Mouse (Mus musculus) lung, embryonic 15.5 days (tissue): ENCODE measurements around the gene Ascc3. TPM values are rescaled to one million over a fixed set of nuclear protein-coding genes. Genes with fewer than 3 reads are reported as not detected.

Source experiments
- ATAC-seq: fragments of 200-750 bp; cut with Nextera tagmentation; 2 replicates; pipeline ENCODE4 v1.8.0; 2017; ENCODE audit warnings: moderate number of reproducible peaks, borderline replicate concordance; ENCODE audit not compliant: low FRiP score, low TSS enrichment; ENCODE audit errors: extremely low read depth
- H3K27ac ChIP-seq: fragments of 300-500 bp; sonication (generic); 2 replicates; pipeline ENCODE4 v1.5.1; 2015; ENCODE audit warnings: moderate library complexity, mild to moderate bottlenecking, inconsistent platforms
- H3K27me3 ChIP-seq: fragments of 300-500 bp; sonication (generic); 2 replicates; pipeline ENCODE4 v1.6.1; 2015; ENCODE audit warnings: inconsistent platforms
- H3K36me3 ChIP-seq: fragments of 300-500 bp; sonication (generic); 2 replicates; pipeline ENCODE4 v1.6.1; 2015; ENCODE audit warnings: inconsistent platforms
- H3K4me1 ChIP-seq: fragments of 300-500 bp; sonication (generic); 2 replicates; pipeline ENCODE4 v1.6.1; 2015; ENCODE audit warnings: inconsistent platforms
- H3K4me2 ChIP-seq: fragments of 300-500 bp; sonication (generic); 2 replicates; pipeline ENCODE4 v1.6.1; 2015; ENCODE audit warnings: inconsistent platforms, mild to moderate bottlenecking, moderate library complexity
- H3K4me3 ChIP-seq: fragments of 300-500 bp; sonication (generic); 2 replicates; pipeline ENCODE4 v1.5.1; 2015; ENCODE audit warnings: mild to moderate bottlenecking, inconsistent platforms
- H3K9ac ChIP-seq: fragments of 300-500 bp; sonication (generic); 2 replicates; pipeline ENCODE4 v1.6.1; 2015; ENCODE audit warnings: inconsistent platforms
- H3K9me3 ChIP-seq: fragments of 300-500 bp; sonication (generic); 2 replicates; pipeline ENCODE4 v1.6.1; 2016; ENCODE audit warnings: inconsistent platforms
- WGBS: fragments of 180-500 bp; shearing (Covaris S2); methylation state at CpG from one replicate; pipeline ENCODE4 v1.1.7; 2015; 5-methylcytosine and 5-hydroxymethylcytosine counted together
- polyA plus RNA-seq: library from polyadenylated mRNA; unstranded; fragments of >200 nt; fragmentation: Nextera tagmentation; extraction: Ambion mirVana; gene quantifications from 2 replicates; pipeline ENCODE4 v1.2.1, GENCODE M21; 2015

Gene Ascc3
- 19.1 and 21.5 TPM in 2 replicates for polyA plus RNA-seq

GRCm38 (mm10) chr10:50592355-50593293 lies at the start of gene Ascc3:
Ascc3 (plus strand) TSS chr10:50592669.
- WGBS = under 1% methylated on average over 76 of the region's 79 CpGs
- Histone ChIP-seq H3K4me1 (0 out of 2 replicates have a peak, but pooled peaks cover 4% of the 10 kb centered on the region), H3K9me3 (no peaks in the 10 kb centered on the region), H3K4me2 (peak within 1 kb of the TSS; percentile 63), H3K4me3 (peak within 1 kb of the TSS; percentile 88), H3K36me3 (no peaks in the 10 kb centered on the region), H3K27me3 (no peaks in the 10 kb centered on the region), H3K27ac (peak within 1 kb of the TSS; percentile 93), H3K9ac (peak within 1 kb of the TSS; percentile 78)
- peak; percentile 99 for ATAC-seq

- Histone ChIP-seq H3K4me1 (no peaks in the 10 kb centered on the region), H3K27ac (no peak overlapping the region), H3K4me3 (no peak overlapping the region), H3K9me3 (no peaks in the 10 kb centered on the region), H3K9ac (no peak overlapping the region), H3K4me2 (no peak overlapping the region), H3K36me3 (no peaks in the 10 kb centered on the region), H3K27me3 (no peaks in the 10 kb centered on the region)
- WGBS = 35% methylated on average over 1 of the region's 1 CpGs
- ATAC-seq = no peak
These were observed 7.7 kb upstream of the Ascc3 start for GRCm38 (mm10) chr10:50584721-50585120.

- WGBS = 77% methylated on average over 1 of the region's 1 CpGs
- H3K9ac ChIP-seq = no peak overlapping the region
- no peak for ATAC-seq
- H3K27ac ChIP-seq = no peak overlapping the region
- H3K27me3 ChIP-seq = no peaks in the 10 kb centered on the region
- H3K4me2 ChIP-seq = no peak overlapping the region
- H3K4me1 ChIP-seq = no peaks in the 10 kb centered on the region
- no peak overlapping the region for H3K4me3 ChIP-seq
- no peaks in the 10 kb centered on the region for H3K9me3 ChIP-seq
- H3K36me3 ChIP-seq = no peaks in the 10 kb centered on the region
These were observed 5.9 kb upstream of the Ascc3 start for GRCm38 (mm10) chr10:50586556-50586955.

- 69% methylated on average over 12 of the region's 12 CpGs for WGBS
- H3K9ac ChIP-seq = peak overlapping the region; percentile 78
- no peak for ATAC-seq
- H3K27ac ChIP-seq = no peak overlapping the region
- H3K4me1 ChIP-seq = 0 out of 2 replicates have a peak, but pooled peaks cover 4% of the 10 kb centered on the region
- H3K4me3 ChIP-seq = peak overlapping the region; percentile 88
- no peaks in the 10 kb centered on the region for H3K36me3 ChIP-seq
- H3K9me3 ChIP-seq = no peaks in the 10 kb centered on the region
- peak overlapping the region; percentile 63 for H3K4me2 ChIP-seq
- H3K27me3 ChIP-seq = no peaks in the 10 kb centered on the region
These were observed 902 bp downstream of the Ascc3 start for GRCm38 (mm10) chr10:50593371-50593770.

GRCm38 (mm10) chr10:50595340-50595739 lies 2.9 kb downstream of the Ascc3 start:
- ATAC-seq = no peak
- no peak overlapping the region for H3K4me3 ChIP-seq
- no peaks in the 10 kb centered on the region for H3K36me3 ChIP-seq
- 0 out of 2 replicates have a peak, but pooled peaks cover 4% of the 10 kb centered on the region for H3K4me1 ChIP-seq
- H3K9ac ChIP-seq = no peak overlapping the region
- no peak overlapping the region for H3K27ac ChIP-seq
- no peak overlapping the region for H3K4me2 ChIP-seq
- no peaks in the 10 kb centered on the region for H3K9me3 ChIP-seq
- H3K27me3 ChIP-seq = no peaks in the 10 kb centered on the region

- H3K4me3 ChIP-seq = no peak overlapping the region
- H3K4me1 ChIP-seq = no peaks in the 10 kb centered on the region
- H3K27ac ChIP-seq = no peak overlapping the region
- no peak overlapping the region for H3K4me2 ChIP-seq
- H3K9ac ChIP-seq = no peak overlapping the region
- no peaks in the 10 kb centered on the region for H3K36me3 ChIP-seq
- H3K9me3 ChIP-seq = no peaks in the 10 kb centered on the region
- no peak for ATAC-seq
- no peaks in the 10 kb centered on the region for H3K27me3 ChIP-seq
- WGBS = 86% methylated on average over 5 of the region's 5 CpGs
These were observed 12.4 kb downstream of the Ascc3 start for GRCm38 (mm10) chr10:50604919-50605318.

- 92% methylated on average over 9 of the region's 9 CpGs for WGBS
- H3K27ac ChIP-seq = no peak overlapping the region
- no peak for ATAC-seq
- no peak overlapping the region for H3K4me2 ChIP-seq
- H3K4me1 ChIP-seq = no peaks in the 10 kb centered on the region
- no peaks in the 10 kb centered on the region for H3K9me3 ChIP-seq
- no peak overlapping the region for H3K4me3 ChIP-seq
- no peaks in the 10 kb centered on the region for H3K27me3 ChIP-seq
- H3K9ac ChIP-seq = no peak overlapping the region
- H3K36me3 ChIP-seq = peaks cover 3% of the 10 kb centered on the region
These were observed 21.4 kb downstream of the Ascc3 start for GRCm38 (mm10) chr10:50613840-50614239.

GRCm38 (mm10) chr10:50625874-50626273 lies 33.4 kb downstream of the Ascc3 start:
- H3K27me3 ChIP-seq = no peaks in the 10 kb centered on the region
- no peak overlapping the region for H3K4me2 ChIP-seq
- WGBS = 21% methylated on average over 1 of the region's 1 CpGs

GRCm38 (mm10) chr10:50639607-50640006 lies 47.1 kb downstream of the Ascc3 start:
- Histone ChIP-seq H3K36me3 (no peaks in the 10 kb centered on the region), H3K9ac (no peak overlapping the region)
- 69% methylated on average over 1 of the region's 1 CpGs for WGBS

More at GRCm38 (mm10) chr10:50625874-50626273, 33.4 kb downstream of the Ascc3 start:
- H3K4me3 ChIP-seq = no peak overlapping the region
- no peaks in the 10 kb centered on the region for H3K9me3 ChIP-seq
- H3K4me1 ChIP-seq = no peaks in the 10 kb centered on the region
- no peak overlapping the region for H3K9ac ChIP-seq
- ATAC-seq = no peak
- H3K27ac ChIP-seq = no peak overlapping the region
- peaks cover 11% of the 10 kb centered on the region for H3K36me3 ChIP-seq

GRCm38 (mm10) chr10:50650612-50651011 lies 58.1 kb downstream of the Ascc3 start:
- Histone ChIP-seq H3K36me3 (peaks cover 10% of the 10 kb centered on the region), H3K9ac (no peak overlapping the region), H3K4me1 (no peaks in the 10 kb centered on the region), H3K27ac (no peak overlapping the region), H3K4me2 (no peak overlapping the region), H3K4me3 (no peak overlapping the region), H3K27me3 (no peaks in the 10 kb centered on the region), H3K9me3 (no peaks in the 10 kb centered on the region)
- ATAC-seq = no peak
- WGBS = 81% methylated on average over 8 of the region's 8 CpGs

More at GRCm38 (mm10) chr10:50639607-50640006, 47.1 kb downstream of the Ascc3 start:
- no peaks in the 10 kb centered on the region for H3K27me3 ChIP-seq
- H3K4me1 ChIP-seq = no peaks in the 10 kb centered on the region
- H3K27ac ChIP-seq = no peak overlapping the region
- no peak overlapping the region for H3K4me3 ChIP-seq
- no peak for ATAC-seq
- H3K9me3 ChIP-seq = no peaks in the 10 kb centered on the region
- no peak overlapping the region for H3K4me2 ChIP-seq

- no peak overlapping the region for H3K27ac ChIP-seq
- H3K9ac ChIP-seq = no peak overlapping the region
- 95% methylated on average over 3 of the region's 3 CpGs for WGBS
- no peaks in the 10 kb centered on the region for H3K27me3 ChIP-seq
- no peak overlapping the region for H3K4me2 ChIP-seq
- H3K4me3 ChIP-seq = no peak overlapping the region
- H3K36me3 ChIP-seq = peaks cover 10% of the 10 kb centered on the region
- H3K9me3 ChIP-seq = no peaks in the 10 kb centered on the region
- ATAC-seq = no peak
- no peaks in the 10 kb centered on the region for H3K4me1 ChIP-seq
These were observed 61.1 kb downstream of the Ascc3 start for GRCm38 (mm10) chr10:50653551-50653950.

GRCm38 (mm10) chr10:50657352-50657751 lies 64.9 kb downstream of the Ascc3 start:
- Histone ChIP-seq H3K36me3 (peaks cover 6% of the 10 kb centered on the region; the same call in 1 of the 2 replicates), H3K27me3 (no peaks in the 10 kb centered on the region), H3K4me2 (no peak overlapping the region), H3K4me3 (no peak overlapping the region), H3K4me1 (no peaks in the 10 kb centered on the region), H3K9ac (no peak overlapping the region), H3K27ac (no peak overlapping the region), H3K9me3 (no peaks in the 10 kb centered on the region)
- no peak for ATAC-seq
- WGBS = 51% methylated on average over 1 of the region's 1 CpGs
